Mouse (Mus musculus) limb, embryonic 10.5 days (tissue): Measurements from ENCODE around the gene Akap8. TPM values are rescaled to one million over a fixed set of nuclear protein-coding genes. Genes with fewer than 3 reads are reported as not detected.

Experiments
- DNase-seq: peaks from one replicate; pipeline ENCODE4 v3.0.0-alpha.2; 2017; ENCODE audit warnings: low spot score
- H3K27ac ChIP-seq: fragments of 300-500 bp; sonication (generic); 2 replicates; pipeline ENCODE4 v1.5.1; 2016; ENCODE audit warnings: mild to moderate bottlenecking
- H3K27me3 ChIP-seq: fragments of 300-500 bp; sonication (generic); 2 replicates; pipeline ENCODE4 v1.6.1; 2016; ENCODE audit warnings: low read depth, mild to moderate bottlenecking; ENCODE audit not compliant: poor library complexity, severe bottlenecking
- H3K36me3 ChIP-seq: fragments of 300-500 bp; sonication (generic); 2 replicates; pipeline ENCODE4 v1.6.1; 2016; ENCODE audit warnings: mild to moderate bottlenecking, moderate library complexity
- H3K4me1 ChIP-seq: fragments of 300-500 bp; sonication (generic); 2 replicates; pipeline ENCODE4 v1.6.1; 2016
- H3K4me3 ChIP-seq: fragments of 300-500 bp; sonication (generic); 2 replicates; pipeline ENCODE4 v1.5.1; 2016; ENCODE audit warnings: mild to moderate bottlenecking, moderate library complexity
- H3K9me3 ChIP-seq: fragments of 300-500 bp; sonication (generic); replicated peaks from 2 replicates; pipeline ENCODE4 v1.6.1; 2016; ENCODE audit warnings: mild to moderate bottlenecking
- WGBS: fragments of 180-500 bp; shearing (Covaris S2); methylation state at CpG from one replicate; pipeline ENCODE4 v1.1.7; 2016; 5-methylcytosine and 5-hydroxymethylcytosine counted together
- polyA plus RNA-seq: library from polyadenylated mRNA; unstranded; fragments of >200 nt; fragmentation: Nextera tagmentation; extraction: Ambion mirVana; gene quantifications from 2 replicates; pipeline ENCODE4 v1.2.1, GENCODE M21; 2016

Gene Akap8
- 142 and 157 TPM in 2 replicates for polyA plus RNA-seq

DNA sequence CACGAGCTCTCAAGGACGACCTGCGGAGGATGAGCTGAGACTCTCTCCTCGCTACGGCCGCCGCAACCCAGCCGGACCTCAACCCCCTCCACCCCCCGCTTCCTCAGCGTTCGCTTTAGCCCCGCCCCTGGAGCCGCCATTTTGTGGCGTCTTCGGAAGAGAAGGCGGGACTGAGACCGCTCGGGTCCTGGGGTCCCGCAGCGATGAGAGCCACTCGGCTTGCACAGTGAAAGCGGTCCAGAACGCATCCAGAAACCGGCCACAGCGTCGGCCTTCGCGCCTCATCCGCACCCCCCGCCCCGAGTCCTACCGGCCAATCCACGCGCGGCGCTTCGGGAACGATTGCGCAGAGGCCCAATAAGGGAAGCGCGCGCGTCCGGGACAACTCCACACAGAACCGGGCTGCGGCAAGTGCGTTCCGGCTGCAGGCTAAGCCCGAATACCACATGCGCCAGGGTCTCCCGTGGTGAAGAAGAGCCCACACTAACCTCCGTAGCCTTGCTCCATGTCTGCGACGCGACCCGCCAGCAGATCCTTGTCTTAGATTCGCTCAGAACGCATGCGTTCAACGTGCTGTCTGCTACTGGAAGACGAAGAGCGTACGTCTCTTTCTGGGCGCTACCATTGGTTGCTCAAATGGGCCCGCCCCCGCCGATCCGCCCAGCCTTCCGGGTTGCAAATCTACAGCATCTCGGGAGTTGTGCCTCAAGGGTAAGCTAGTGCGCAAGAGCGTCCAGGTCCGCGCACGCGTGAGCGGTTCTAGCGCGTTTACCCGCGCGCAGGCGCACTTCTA is at the start of gene Akap8:
Gene Akap8 (minus strand): TSS at position 642 of the 793 bp plus-strand sequence.
- Histone ChIP-seq H3K9me3 (no peaks in the 10 kb centered on the region), H3K4me1 (peaks cover 22% of the 10 kb centered on the region), H3K36me3 (peaks cover 60% of the 10 kb centered on the region), H3K27me3 (no peaks in the 10 kb centered on the region), H3K27ac (peak within 1 kb of the TSS; percentile 96), H3K4me3 (peak within 1 kb of the TSS; percentile 87)
- WGBS: under 1% methylated on average over 83 of the region's 83 CpGs
- peak; percentile 97 for DNase-seq

DNA sequence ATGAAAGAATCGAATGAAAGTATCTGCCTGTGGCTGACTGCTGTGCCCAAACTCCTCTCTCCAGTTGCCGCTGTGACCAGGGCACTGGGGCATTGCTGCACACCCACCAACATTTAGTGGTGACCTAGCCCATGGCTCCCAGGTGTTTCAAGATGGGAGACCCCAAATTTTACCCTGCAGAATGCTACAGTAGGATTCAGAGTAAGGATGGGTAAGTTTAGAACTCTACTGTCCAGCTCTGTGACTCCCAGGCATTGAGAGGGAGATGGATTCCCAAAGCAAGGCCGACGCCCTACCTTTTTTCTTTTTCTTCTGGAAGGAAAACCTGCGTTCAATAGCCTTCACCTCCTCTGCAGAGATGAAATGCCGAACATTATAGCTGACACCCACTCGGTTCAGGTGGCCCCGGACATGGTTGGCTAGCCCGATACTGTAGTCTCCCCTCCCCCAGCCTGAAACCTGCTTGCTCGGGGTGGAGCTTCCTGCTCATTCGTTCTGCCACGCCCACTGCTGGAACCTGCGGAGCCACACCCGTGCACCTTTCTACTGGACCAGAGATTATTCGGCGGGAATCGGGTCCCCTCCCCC is 48.0 kb upstream of the Akap8 start:
- no peaks in the 10 kb centered on the region; the same call in 1 of the 2 replicates for H3K36me3 ChIP-seq
- no peaks in the 10 kb centered on the region for H3K9me3 ChIP-seq
- 11% methylated on average over 14 of the region's 17 CpGs for WGBS
- H3K4me1 ChIP-seq: peaks cover 21% of the 10 kb centered on the region
- peak; percentile 54 for DNase-seq
- peak overlapping the region; percentile 42 for H3K4me3 ChIP-seq
- H3K27me3 ChIP-seq: no peaks in the 10 kb centered on the region
- peak overlapping the region; percentile 75 for H3K27ac ChIP-seq

DNA sequence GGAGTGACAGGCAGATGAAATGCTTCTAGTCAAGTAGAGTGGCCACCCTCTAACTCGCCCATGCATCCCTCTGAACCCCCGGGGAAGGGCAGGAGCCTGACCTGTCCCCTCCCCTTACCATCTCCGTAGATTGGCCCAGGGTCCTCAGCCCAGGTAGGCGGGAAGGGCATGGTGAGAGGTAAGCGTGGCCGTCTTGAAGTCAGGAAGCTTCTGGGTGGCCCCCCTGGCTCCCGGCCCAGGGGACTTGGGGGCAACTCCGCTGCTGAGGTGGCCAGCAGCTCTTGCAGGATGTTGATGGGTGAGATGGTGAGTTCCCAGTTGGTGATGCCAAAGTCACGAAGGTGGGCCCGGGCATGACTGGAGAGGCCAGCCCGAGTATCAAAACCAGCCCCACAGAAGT is 46.7 kb upstream of the Akap8 start:
- peaks cover 32% of the 10 kb centered on the region for H3K4me1 ChIP-seq
- DNase-seq: no peak
- no peak overlapping the region for H3K4me3 ChIP-seq
- H3K9me3 ChIP-seq: no peaks in the 10 kb centered on the region
- peaks cover 5% of the 10 kb centered on the region for H3K36me3 ChIP-seq
- no peaks in the 10 kb centered on the region for H3K27me3 ChIP-seq
- 88% methylated on average over 11 of the region's 11 CpGs for whole genome bisulfite sequencing
- no peak overlapping the region for H3K27ac ChIP-seq

DNA sequence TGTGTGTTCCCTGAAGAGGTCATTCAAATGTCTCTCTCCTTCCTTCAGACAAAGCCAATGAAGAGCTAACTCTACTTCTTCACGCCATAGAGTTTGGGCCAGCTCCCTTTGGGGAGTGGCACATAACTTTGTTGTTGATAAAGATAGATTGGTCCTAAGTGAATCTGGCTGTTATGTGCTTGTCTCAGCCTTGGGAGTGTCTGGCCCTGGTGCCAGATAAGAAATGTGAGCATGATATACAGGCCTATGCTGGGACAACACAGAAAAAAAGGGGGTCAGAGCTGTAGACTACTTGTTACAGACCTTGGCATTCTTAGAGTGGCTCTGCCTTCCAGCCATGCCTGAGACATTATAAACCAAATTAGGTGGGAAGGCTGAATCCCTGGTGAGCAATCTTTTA is 44.3 kb upstream of the Akap8 start:
- H3K27ac ChIP-seq: peak overlapping the region; percentile 98; the same call in 1 of the 2 replicates
- no peak for DNase-seq
- 73% methylated on average over 1 of the region's 1 CpGs for WGBS
- H3K4me3 ChIP-seq: no peak overlapping the region
- no peaks in the 10 kb centered on the region for H3K27me3 ChIP-seq
- no peaks in the 10 kb centered on the region for H3K9me3 ChIP-seq
- H3K4me1 ChIP-seq: peaks cover 36% of the 10 kb centered on the region
- peaks cover 29% of the 10 kb centered on the region for H3K36me3 ChIP-seq

DNA sequence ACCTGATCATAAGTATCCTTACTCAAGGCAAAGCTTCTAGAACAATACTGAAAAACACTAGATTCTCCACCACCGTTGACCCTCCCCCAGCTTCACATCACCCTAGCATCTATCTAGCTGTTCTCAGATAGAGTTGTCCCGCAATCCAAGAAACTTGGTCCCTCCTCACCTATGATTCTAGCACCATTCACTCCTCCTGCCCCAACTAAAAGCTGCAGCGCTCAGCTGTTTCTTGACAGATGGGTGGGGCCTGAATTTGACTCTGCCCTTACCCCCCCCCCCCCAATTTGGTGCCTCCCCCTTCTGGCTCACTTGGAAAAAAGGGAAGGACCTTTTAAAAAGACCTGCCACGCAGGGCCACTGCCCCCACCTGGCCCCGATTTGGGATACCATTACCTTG is 43.8 kb upstream of the Akap8 start:
- Histone ChIP-seq H3K9me3 (no peaks in the 10 kb centered on the region), H3K4me1 (peaks cover 36% of the 10 kb centered on the region), H3K36me3 (peaks cover 33% of the 10 kb centered on the region), H3K4me3 (peak overlapping the region; percentile 95), H3K27ac (peak overlapping the region; percentile 98), H3K27me3 (no peaks in the 10 kb centered on the region)
- no peak for DNase-seq
- WGBS: 58% methylated on average over 5 of the region's 5 CpGs

DNA sequence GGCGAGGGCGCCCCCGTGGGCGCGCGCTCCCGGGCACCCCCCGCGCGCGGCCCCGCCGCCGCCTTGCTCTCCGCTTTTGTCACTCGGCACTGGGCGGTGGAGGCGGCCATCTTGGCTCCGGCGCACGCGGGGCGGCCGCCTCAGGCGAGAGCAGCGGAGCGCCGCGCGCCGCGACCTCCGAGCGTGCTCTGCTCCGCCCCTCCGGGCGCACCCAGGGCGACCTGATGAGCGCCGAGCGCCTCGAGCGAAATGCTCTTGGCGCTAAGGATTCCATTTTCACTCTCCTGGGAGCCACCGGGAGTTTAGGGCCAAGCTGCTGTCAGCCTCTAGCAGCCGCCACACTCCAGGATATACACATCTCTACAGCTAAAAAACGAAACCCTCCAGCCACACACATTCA is 43.3 kb upstream of the Akap8 start:
- H3K4me3 ChIP-seq: peak overlapping the region; percentile 95
- peaks cover 38% of the 10 kb centered on the region for H3K36me3 ChIP-seq
- no peaks in the 10 kb centered on the region for H3K27me3 ChIP-seq
- peak overlapping the region; percentile 98 for H3K27ac ChIP-seq
- peaks cover 36% of the 10 kb centered on the region for H3K4me1 ChIP-seq
- 1% methylated on average over 47 of the region's 47 CpGs for WGBS
- no peaks in the 10 kb centered on the region for H3K9me3 ChIP-seq
- peak; percentile 93 for DNase-seq

DNA sequence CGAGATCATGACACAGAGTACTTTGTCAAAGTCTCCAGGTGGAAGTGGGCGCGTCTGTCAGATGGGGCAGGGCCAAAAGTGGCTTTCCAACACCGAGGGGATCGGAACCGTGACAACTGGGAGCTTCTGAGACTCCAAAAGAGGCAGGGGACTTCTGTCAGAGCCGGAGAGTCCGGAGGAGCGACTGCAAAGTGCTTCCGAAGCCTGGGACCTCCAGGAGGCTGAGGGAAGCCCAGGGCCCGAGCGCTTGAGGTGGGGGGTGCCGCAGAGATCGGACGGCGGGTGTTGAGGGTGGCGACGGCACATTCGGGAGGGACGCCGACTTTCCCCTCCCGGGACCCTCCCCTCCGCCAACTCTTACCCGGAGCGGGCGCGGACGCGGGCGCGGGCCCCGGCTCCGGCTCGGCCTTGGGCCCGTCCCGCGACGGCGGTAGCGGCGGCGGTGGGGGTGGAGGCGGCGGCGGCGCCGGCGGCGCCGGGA is 42.8 kb upstream of the Akap8 start:
- peak overlapping the region; percentile 95 for H3K4me3 ChIP-seq
- no peaks in the 10 kb centered on the region for H3K9me3 ChIP-seq
- H3K27me3 ChIP-seq: no peaks in the 10 kb centered on the region
- H3K36me3 ChIP-seq: peaks cover 43% of the 10 kb centered on the region
- peak; percentile 58 for DNase-seq
- peak overlapping the region; percentile 98 for H3K27ac ChIP-seq
- WGBS: 3% methylated on average over 41 of the region's 50 CpGs
- H3K4me1 ChIP-seq: peaks cover 33% of the 10 kb centered on the region

DNA sequence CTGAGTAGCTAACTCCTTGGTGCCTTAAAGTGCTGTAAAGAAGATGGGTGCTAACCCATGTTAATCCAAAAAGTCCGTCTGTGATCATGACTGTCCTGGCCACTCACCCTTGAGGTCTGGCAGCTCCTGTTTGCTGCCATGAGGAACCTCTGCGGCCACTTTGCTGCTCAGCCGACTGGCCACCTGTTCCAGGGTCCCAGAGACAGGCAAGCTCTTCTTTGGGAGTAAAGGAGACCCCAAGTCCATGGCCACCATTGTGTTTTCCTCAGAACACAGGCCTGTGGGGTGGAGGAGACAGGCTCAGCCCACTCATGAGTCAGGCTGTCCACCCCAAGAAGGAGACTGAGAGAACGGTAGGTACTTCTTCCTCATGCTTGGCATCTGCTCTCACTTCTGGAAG is 41.6 kb upstream of the Akap8 start:
- 86% methylated on average over 4 of the region's 4 CpGs for WGBS
- H3K9me3 ChIP-seq: no peaks in the 10 kb centered on the region
- no peak for DNase-seq

DNA sequence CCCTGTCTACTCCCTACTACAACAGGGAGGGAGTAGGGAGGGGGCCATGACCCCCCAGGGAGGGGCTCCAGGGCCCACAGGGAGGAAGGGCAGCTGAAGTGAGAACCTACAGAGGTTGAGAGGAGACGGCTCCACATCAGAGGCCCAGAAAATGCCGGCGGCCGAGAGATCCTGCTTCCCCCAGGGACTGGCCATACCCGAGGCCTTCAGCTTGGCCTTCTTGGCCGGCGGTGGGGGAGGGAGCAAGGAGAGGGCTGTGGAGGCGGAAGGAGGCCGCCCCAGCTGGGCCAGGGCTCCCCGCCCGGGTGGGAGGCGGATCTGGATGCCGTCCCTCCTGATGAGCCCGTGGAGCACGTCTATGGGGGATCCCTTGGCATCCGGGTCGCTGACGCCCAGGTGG is 38.9 kb upstream of the Akap8 start:
- Histone ChIP-seq H3K4me1 (peaks cover 22% of the 10 kb centered on the region), H3K27ac (no peak overlapping the region), H3K4me3 (no peak overlapping the region), H3K27me3 (no peaks in the 10 kb centered on the region), H3K9me3 (no peaks in the 10 kb centered on the region), H3K36me3 (peaks cover 82% of the 10 kb centered on the region)
- DNase-seq: no peak
- WGBS: 92% methylated on average over 18 of the region's 18 CpGs

More for the DNA sequence above, 41.6 kb upstream of the Akap8 start:
- H3K27me3 ChIP-seq: no peaks in the 10 kb centered on the region
- H3K4me3 ChIP-seq: peak overlapping the region; percentile 95
- H3K27ac ChIP-seq: peak overlapping the region; percentile 26; the same call in 1 of the 2 replicates
- peaks cover 27% of the 10 kb centered on the region for H3K4me1 ChIP-seq
- peaks cover 55% of the 10 kb centered on the region for H3K36me3 ChIP-seq

DNA sequence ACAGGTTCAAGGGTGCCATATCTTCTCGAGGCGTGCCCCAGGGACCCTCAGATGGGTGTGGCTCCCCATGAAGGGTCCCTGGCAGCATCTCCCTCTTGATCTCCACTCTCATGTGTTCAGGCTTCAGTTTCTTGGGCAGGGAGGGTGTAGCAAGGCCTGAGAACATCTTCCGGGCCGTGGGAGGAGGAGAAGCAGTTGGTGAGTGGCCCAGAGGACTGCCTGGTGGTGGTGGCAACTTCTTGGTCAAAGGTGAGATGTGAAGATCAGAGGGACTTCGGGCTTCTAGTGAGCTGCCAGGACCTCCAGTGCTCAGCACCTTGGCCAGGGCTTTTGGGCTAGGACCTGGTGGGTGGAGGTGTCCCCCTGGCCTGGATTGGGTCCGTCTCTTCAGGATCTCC is 37.9 kb upstream of the Akap8 start:
- Histone ChIP-seq H3K36me3 (peaks cover 92% of the 10 kb centered on the region), H3K4me3 (no peak overlapping the region), H3K27me3 (no peaks in the 10 kb centered on the region), H3K4me1 (peaks cover 15% of the 10 kb centered on the region), H3K27ac (no peak overlapping the region), H3K9me3 (no peaks in the 10 kb centered on the region)
- no peak for DNase-seq
- 98% methylated on average over 6 of the region's 6 CpGs for WGBS

DNA sequence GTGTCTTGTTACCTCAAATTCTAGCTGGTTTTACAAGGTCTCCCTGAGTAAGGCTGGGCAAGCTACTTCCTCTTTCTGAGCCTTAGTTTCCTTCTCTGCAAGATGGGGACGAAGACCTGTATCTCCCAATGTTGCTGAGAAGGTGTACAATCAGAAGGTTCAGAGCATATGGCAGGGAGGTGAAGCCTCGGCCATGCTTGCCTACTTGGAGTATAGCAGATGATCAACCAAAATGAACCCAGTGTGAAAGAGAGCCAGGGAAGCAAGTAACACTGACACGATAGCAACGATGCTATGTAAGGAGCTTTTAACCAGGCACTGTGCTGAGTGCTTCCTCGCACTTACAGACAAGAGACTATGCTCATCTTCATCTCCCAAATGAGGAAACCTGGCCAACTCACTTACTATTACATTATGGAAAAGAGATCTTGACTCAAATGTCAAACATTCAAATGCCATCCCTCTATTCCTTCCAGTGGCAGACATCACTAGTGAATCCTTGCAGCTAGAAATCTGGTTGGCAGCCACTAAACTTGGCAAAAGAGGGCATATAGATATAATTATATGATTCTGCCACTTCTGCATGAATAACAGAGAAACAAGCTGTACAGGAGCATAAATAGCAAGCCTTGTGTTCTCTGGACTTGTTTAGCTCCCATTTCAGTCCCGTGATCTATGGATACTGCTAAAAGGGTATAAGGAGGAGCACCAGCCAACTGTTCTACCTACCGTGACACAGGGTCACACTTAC is 37.3 kb upstream of the Akap8 start:
- no peak for DNase-seq
- H3K4me3 ChIP-seq: no peak overlapping the region
- no peaks in the 10 kb centered on the region for H3K9me3 ChIP-seq
- WGBS: 95% methylated on average over 7 of the region's 7 CpGs
- no peak overlapping the region for H3K27ac ChIP-seq
- peaks cover 98% of the 10 kb centered on the region for H3K36me3 ChIP-seq
- peaks cover 11% of the 10 kb centered on the region for H3K4me1 ChIP-seq
- H3K27me3 ChIP-seq: no peaks in the 10 kb centered on the region

DNA sequence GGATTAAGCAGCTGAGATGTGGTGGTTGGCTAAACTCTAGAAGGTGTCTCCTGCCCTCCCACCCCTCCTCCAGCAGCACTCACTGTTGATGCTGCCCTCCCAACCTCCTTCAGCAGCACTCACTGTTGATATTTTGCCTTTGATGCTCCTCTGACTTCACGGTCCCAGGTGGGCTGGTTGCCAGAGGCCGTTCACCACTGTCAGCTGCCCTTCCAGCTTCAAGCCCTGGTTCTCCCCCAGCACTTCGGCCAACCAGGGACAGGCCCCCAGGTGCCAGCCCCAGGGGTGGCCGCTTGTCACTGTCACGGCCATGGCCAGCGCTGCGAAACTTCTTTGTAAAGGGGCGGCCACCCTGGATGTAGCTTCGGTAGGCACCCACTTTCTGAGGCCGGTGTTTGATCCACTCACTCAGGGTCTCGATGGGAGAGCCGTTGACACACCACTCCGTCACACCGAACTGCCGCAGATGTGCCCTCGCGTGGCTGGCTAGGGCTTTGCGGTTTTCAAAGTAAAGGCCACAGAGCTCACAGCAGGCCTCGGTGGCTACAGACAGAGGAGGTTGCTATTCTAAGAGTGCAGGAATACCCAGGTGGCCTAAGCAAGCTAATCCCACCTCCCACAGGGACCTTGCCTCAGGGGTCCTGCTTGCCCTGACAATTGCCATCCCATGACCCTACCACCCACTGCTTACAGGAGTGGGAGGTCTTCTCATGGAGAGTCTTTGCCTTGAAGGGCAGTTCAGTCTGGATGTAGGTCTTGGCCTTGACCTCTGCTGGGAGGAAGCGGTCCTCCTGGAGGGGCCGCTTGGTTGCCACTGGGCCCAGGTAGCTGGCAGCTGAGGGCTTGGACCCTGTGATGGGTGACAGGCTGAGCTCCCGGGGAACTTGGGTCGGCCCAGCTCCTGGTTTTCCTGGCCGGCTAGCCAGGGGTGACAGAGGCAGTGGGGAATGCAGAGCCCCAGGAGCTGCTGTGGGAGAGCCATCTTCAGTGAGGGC is 36.0 kb upstream of the Akap8 start:
- Histone ChIP-seq H3K27ac (no peak overlapping the region), H3K36me3 (peaks cover 96% of the 10 kb centered on the region), H3K4me3 (no peak overlapping the region; the same call in 1 of the 2 replicates), H3K4me1 (no peaks in the 10 kb centered on the region), H3K27me3 (no peaks in the 10 kb centered on the region), H3K9me3 (no peaks in the 10 kb centered on the region)
- WGBS: 88% methylated on average over 24 of the region's 24 CpGs
- DNase-seq: no peak
